Mouse (Mus musculus): Measurements from ENCODE around the gene Rsu1. TPM values are rescaled to one million over a fixed set of nuclear protein-coding genes. Genes with fewer than 3 reads are reported as not detected.

Gene Rsu1
- polyA plus RNA-seq, 1 experiment from 2014 or later: 147 TPM

DNA sequence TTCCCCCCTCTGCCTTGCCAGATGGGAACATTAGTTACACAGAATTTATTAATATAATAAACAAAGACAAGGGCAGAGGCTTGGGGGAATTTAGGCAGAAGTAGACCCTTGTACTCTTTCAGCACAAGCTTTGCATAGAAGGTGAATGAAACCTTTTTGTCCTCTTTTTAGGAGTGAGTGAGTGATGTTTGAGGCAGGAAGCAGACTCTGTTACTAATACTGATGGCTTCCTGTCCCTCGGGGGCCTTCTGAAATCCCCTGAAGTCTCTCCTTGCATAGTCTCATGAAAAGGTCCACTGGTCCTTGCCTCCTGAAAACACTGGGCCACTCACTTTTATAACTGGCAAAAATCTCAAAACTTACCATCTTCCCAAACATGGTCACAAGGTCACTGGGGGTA is 177.6 kb downstream of the Rsu1 start:
- no peak for ATAC-seq (ENCODE audit: low FRiP score, low TSS enrichment)
- Histone ChIP-seq H3K4me2 (replicated peaks; ENCODE audit: low read depth, low read length) (no peak overlapping the region), H3K36me3 (ENCODE audit: insufficient read depth, low read length) (no peaks in the 10 kb centered on the region), H3K4me3 (ENCODE audit: low read length) (no peak overlapping the region), H3K9ac (replicated peaks; ENCODE audit: low read length) (no peak overlapping the region), H3K27me3 (ENCODE audit: insufficient read depth, low read length) (no peaks in the 10 kb centered on the region), H3K9me3 (ENCODE audit: low read length) (no peaks in the 10 kb centered on the region), H3K4me1 (ENCODE audit: insufficient read depth, low read length) (no peaks in the 10 kb centered on the region), H3K27ac (ENCODE audit: low read length) (no peak overlapping the region)
- WGBS: 55% methylated on average over 1 of the region's 1 CpGs

DNA sequence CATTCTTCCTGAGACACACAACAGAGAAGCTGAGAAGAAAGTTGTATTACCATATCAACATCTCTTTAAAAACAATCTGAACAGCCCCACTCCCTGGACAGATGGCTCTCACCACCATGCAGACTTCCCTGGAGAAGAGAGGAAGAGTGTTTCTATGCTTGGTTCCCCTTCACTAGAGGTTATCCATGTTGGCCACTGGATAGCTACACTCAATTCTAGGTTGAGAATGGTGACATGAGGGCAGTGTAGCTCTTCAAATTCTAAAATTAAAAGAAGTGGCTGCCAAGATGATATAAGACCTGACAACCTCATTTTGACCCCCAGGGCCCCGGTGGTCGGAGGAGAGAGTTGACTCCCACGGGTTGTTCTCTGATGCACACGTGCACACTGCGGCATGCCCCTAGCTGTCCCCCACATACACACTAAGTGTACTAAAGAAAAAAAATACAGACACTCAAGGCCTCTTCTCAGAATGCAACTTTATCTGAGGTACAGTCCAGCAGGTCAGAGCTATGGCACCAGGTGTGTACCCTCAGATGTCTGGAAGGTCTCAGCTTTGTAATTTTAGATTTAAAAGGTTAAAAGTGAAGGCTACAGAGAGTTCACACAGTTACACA is 179.7 kb downstream of the Rsu1 start:
- no peak overlapping the region for H3K27ac ChIP-seq (ENCODE audit: low read length)
- ATAC-seq (ENCODE audit: low FRiP score, low TSS enrichment): peak; percentile 51; the same call in 1 of the 2 replicates
- H3K4me3 ChIP-seq (ENCODE audit: low read length): no peak overlapping the region
- no peak overlapping the region for H3K4me2 ChIP-seq (replicated peaks; ENCODE audit: low read depth, low read length)
- no peaks in the 10 kb centered on the region for H3K4me1 ChIP-seq (ENCODE audit: insufficient read depth, low read length)
- H3K9me3 ChIP-seq (ENCODE audit: low read length): no peaks in the 10 kb centered on the region
- H3K36me3 ChIP-seq (ENCODE audit: insufficient read depth, low read length): no peaks in the 10 kb centered on the region
- H3K9ac ChIP-seq (replicated peaks; ENCODE audit: low read length): no peak overlapping the region
- WGBS: 20% methylated on average over 5 of the region's 5 CpGs
- no peaks in the 10 kb centered on the region for H3K27me3 ChIP-seq (ENCODE audit: insufficient read depth, low read length)

DNA sequence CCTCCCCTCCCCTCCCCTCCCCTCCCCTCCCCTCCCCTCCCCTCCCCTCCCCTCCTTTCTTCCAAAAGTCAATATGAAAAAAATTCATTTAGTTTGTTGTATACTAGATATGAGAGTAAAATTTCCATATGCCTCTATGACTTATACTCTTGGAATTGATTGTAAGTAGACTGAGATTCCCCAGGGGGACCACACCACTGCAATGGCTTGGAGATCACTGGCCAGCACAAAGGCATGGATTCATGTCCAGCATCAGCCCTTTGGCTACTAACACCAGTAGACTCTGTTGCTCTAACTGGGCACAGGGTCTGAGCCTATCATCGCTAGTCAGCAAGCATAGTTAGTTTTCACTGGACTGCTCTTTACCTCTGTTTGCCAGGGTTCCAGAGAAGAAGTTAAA is 180.4 kb downstream of the Rsu1 start:
- 92% methylated on average over 1 of the region's 1 CpGs for WGBS
- no peak for ATAC-seq (ENCODE audit: low FRiP score, low TSS enrichment)
- H3K9me3 ChIP-seq (ENCODE audit: low read length): no peaks in the 10 kb centered on the region

DNA sequence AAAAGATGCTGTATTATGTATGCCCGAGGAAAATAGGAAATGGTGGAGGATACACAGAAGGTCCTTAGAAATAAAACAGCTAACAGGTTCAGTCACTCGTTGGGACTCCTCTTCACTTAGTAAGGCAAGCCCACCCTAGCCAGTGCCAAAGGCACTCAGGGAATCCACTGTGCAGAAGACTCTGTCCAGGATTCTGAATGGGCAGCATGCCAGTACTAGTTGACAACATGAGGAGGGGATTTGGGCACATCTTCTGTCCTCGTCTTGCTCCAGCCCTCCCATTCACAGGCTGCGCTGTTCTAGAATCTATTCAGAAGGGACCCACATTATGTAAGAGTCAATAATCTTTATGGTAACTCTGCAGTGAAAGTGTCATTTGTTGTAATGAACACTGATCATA is 181.4 kb downstream of the Rsu1 start:
- no peaks in the 10 kb centered on the region for H3K9me3 ChIP-seq (ENCODE audit: low read length)
- no peak overlapping the region for H3K27ac ChIP-seq (ENCODE audit: low read length)
- no peak for ATAC-seq (ENCODE audit: low FRiP score, low TSS enrichment)
- no peak overlapping the region for H3K4me3 ChIP-seq (ENCODE audit: low read length)
- H3K9ac ChIP-seq (replicated peaks; ENCODE audit: low read length): no peak overlapping the region
- H3K4me1 ChIP-seq (ENCODE audit: insufficient read depth, low read length): no peaks in the 10 kb centered on the region
- no peak overlapping the region for H3K4me2 ChIP-seq (replicated peaks; ENCODE audit: low read depth, low read length)
- H3K27me3 ChIP-seq (ENCODE audit: insufficient read depth, low read length): no peaks in the 10 kb centered on the region
- 94% methylated on average over 4 of the region's 4 CpGs for WGBS
- H3K36me3 ChIP-seq (ENCODE audit: insufficient read depth, low read length): no peaks in the 10 kb centered on the region

More for the DNA sequence above, 180.4 kb downstream of the Rsu1 start:
- Histone ChIP-seq H3K4me1 (ENCODE audit: insufficient read depth, low read length) (no peaks in the 10 kb centered on the region), H3K27me3 (ENCODE audit: insufficient read depth, low read length) (no peaks in the 10 kb centered on the region), H3K4me2 (replicated peaks; ENCODE audit: low read depth, low read length) (no peak overlapping the region), H3K9ac (replicated peaks; ENCODE audit: low read length) (no peak overlapping the region), H3K36me3 (ENCODE audit: insufficient read depth, low read length) (no peaks in the 10 kb centered on the region), H3K4me3 (ENCODE audit: low read length) (no peak overlapping the region), H3K27ac (ENCODE audit: low read length) (no peak overlapping the region)

DNA sequence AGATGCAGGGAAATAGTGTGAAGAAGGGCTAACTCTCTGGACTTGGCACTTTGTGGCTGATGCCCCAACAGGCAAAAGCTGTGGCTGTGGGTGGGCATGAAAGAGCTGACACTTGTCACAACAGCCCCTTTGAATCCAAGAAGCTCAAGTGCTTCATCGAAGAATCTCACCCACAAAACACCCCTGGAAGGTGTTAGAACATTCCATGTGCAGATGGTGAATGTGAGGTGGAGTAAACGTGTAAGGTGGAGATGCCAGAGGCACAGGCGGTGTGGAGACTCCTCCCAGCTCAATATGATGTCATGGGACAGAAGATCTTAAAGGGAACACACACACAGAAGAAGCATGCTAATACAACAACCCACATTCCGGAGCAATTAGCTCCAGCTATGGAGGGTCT is 182.9 kb downstream of the Rsu1 start:
- Histone ChIP-seq H3K4me1 (ENCODE audit: insufficient read depth, low read length) (no peaks in the 10 kb centered on the region), H3K36me3 (ENCODE audit: insufficient read depth, low read length) (no peaks in the 10 kb centered on the region), H3K4me3 (ENCODE audit: low read length) (no peak overlapping the region), H3K27me3 (ENCODE audit: insufficient read depth, low read length) (no peaks in the 10 kb centered on the region), H3K9me3 (ENCODE audit: low read length) (no peaks in the 10 kb centered on the region), H3K9ac (replicated peaks; ENCODE audit: low read length) (no peak overlapping the region), H3K27ac (ENCODE audit: low read length) (no peak overlapping the region), H3K4me2 (replicated peaks; ENCODE audit: low read depth, low read length) (no peak overlapping the region)
- ATAC-seq (ENCODE audit: low FRiP score, low TSS enrichment): no peak
- WGBS: 68% methylated on average over 4 of the region's 4 CpGs

DNA sequence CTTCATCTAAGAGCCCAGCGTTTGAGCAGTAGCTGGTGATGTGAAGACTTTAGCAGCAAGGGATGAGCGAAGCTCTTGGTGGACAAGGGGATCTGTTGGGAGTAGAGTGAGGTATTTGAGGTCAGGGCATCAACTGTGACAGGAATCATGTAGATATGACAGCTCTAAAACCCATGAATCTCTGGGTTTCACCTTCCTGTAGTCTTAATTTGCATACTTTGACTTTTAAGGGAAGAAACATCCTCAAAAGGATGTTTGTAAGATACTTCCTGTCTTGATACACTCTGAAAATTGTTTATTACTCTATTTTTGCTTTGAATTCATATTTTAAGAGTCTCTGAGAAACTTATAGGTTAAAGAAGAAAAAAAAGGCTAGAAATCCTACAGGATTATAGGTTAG is 183.4 kb downstream of the Rsu1 start:
- Histone ChIP-seq H3K27ac (ENCODE audit: low read length) (no peak overlapping the region), H3K9me3 (ENCODE audit: low read length) (no peaks in the 10 kb centered on the region), H3K27me3 (ENCODE audit: insufficient read depth, low read length) (no peaks in the 10 kb centered on the region), H3K9ac (replicated peaks; ENCODE audit: low read length) (no peak overlapping the region), H3K4me3 (ENCODE audit: low read length) (no peak overlapping the region), H3K36me3 (ENCODE audit: insufficient read depth, low read length) (no peaks in the 10 kb centered on the region), H3K4me2 (replicated peaks; ENCODE audit: low read depth, low read length) (no peak overlapping the region), H3K4me1 (ENCODE audit: insufficient read depth, low read length) (no peaks in the 10 kb centered on the region)
- ATAC-seq (ENCODE audit: low FRiP score, low TSS enrichment): no peak
- WGBS: 91% methylated on average over 2 of the region's 2 CpGs

DNA sequence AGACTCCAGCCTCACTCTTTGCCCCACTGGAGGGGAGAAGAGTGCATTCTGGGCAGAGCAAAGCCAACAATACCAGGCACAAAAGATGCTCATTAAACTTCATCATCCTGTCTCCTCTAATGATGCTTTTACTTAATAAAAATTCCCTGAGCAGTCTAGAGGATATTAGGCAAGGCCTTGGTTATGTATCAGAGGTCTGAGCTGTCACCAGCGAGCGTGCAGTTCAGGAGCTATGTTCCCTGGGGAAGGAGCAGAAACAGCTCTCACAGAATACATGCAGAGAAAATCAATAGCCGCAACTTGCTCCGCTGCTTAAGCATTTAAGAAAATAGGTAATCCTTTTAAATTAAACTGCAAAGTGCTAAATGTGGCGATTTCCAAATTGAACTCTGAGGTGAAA is 187.0 kb downstream of the Rsu1 start:
- no peak for ATAC-seq (ENCODE audit: low FRiP score, low TSS enrichment)
- H3K4me3 ChIP-seq (ENCODE audit: low read length): no peak overlapping the region
- no peaks in the 10 kb centered on the region for H3K9me3 ChIP-seq (ENCODE audit: low read length)
- 80% methylated on average over 5 of the region's 5 CpGs for WGBS
- no peak overlapping the region for H3K4me2 ChIP-seq (replicated peaks; ENCODE audit: low read depth, low read length)
- no peak overlapping the region for H3K27ac ChIP-seq (ENCODE audit: low read length)
- no peak overlapping the region for H3K9ac ChIP-seq (replicated peaks; ENCODE audit: low read length)
- H3K27me3 ChIP-seq (ENCODE audit: insufficient read depth, low read length): no peaks in the 10 kb centered on the region
- no peaks in the 10 kb centered on the region for H3K4me1 ChIP-seq (ENCODE audit: insufficient read depth, low read length)
- no peaks in the 10 kb centered on the region for H3K36me3 ChIP-seq (ENCODE audit: insufficient read depth, low read length)

DNA sequence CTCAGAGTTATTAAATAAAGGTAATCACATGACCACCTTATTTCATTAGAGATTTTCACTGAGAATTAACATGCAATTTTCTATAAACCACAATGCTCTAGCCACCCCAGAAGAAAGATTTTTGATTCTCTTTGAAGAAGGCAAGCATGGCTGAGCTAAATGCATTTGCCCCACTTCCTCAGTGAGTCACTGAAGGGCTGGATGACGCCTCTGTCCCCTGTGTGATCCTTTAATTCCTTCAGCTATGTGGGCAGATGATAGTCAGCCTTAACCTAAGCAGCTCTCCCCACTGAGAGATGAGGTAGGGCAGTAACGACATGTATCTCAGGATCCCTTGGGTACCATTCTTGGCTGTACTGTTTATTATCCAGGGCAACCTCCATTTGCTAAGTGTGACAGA is 190.7 kb downstream of the Rsu1 start:
- ATAC-seq (ENCODE audit: low FRiP score, low TSS enrichment): no peak
- 80% methylated on average over 2 of the region's 2 CpGs for WGBS
- no peaks in the 10 kb centered on the region for H3K9me3 ChIP-seq (ENCODE audit: low read length)
- no peaks in the 10 kb centered on the region for H3K27me3 ChIP-seq (ENCODE audit: insufficient read depth, low read length)
- H3K27ac ChIP-seq (ENCODE audit: low read length): no peak overlapping the region
- no peak overlapping the region for H3K4me3 ChIP-seq (ENCODE audit: low read length)
- no peak overlapping the region for H3K4me2 ChIP-seq (replicated peaks; ENCODE audit: low read depth, low read length)
- peaks cover 4% of the 10 kb centered on the region for H3K36me3 ChIP-seq (ENCODE audit: insufficient read depth, low read length)
- H3K9ac ChIP-seq (replicated peaks; ENCODE audit: low read length): no peak overlapping the region
- no peaks in the 10 kb centered on the region for H3K4me1 ChIP-seq (ENCODE audit: insufficient read depth, low read length)

DNA sequence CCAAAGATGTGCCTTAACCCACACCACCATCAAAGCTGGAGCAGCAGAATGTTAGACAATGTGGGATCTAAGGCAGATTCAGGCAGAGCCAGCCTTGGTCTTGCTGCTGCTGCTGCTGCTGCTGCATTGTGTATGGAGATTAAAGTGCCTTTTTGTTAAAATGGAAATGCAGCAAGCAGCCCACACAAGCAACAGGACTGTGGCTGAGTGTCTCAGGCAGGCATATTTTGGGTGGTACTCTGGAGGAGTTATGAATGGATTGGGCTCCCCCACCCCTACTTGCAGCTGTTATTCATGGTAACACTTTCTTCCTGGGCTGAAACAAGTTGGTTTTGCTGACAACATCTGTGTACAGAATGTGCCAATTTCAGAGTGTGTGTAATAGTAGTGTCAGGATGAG is 199.0 kb downstream of the Rsu1 start:
- no peaks in the 10 kb centered on the region for H3K9me3 ChIP-seq (ENCODE audit: low read length)
- no peak overlapping the region for H3K9ac ChIP-seq (replicated peaks; ENCODE audit: low read length)
- H3K27me3 ChIP-seq (ENCODE audit: insufficient read depth, low read length): no peaks in the 10 kb centered on the region
- no peak overlapping the region for H3K4me3 ChIP-seq (ENCODE audit: low read length)
- no peak for ATAC-seq (ENCODE audit: low FRiP score, low TSS enrichment)
- no peaks in the 10 kb centered on the region for H3K4me1 ChIP-seq (ENCODE audit: insufficient read depth, low read length)
- H3K27ac ChIP-seq (ENCODE audit: low read length): no peak overlapping the region
- H3K36me3 ChIP-seq (ENCODE audit: insufficient read depth, low read length): peaks cover 4% of the 10 kb centered on the region
- H3K4me2 ChIP-seq (replicated peaks; ENCODE audit: low read depth, low read length): no peak overlapping the region

DNA sequence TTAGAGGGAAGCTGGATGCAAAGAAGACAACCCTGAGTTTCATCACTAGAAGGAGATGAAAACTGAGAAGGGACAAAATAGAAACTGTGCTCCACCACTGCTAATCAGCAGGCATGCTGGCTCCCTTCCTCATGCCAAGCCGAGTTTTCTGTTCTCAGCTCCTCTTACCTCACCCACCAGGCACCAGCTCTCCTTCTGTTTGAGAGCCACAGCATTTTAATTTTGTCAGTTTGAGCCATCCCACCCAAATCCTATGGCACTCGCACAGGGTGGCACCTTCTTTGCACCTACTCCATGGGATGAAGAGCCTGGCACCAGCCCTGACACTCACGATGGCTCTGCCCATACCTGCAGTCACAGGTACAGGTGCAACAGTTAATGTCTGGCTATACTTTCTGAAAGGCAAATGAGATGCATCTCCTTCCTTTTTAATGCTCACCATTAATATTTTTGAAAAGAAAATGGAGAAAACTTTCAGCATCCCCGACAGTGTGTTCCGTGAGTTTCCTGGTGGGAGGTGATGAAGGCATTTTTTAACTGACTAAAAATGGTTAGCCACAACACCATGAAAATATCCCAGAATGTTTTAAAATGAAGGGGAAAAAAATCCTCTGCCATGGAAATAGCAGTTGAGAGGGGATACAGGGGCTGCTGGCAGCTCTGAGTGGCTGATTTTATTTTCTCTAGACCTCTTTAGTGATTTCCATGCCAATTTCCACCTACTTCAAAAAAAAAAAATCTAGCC is 210.6 kb downstream of the Rsu1 start:
- no peak overlapping the region for H3K27ac ChIP-seq (ENCODE audit: low read length)
- ATAC-seq (ENCODE audit: low FRiP score, low TSS enrichment): no peak
- H3K27me3 ChIP-seq (ENCODE audit: insufficient read depth, low read length): no peaks in the 10 kb centered on the region
- no peaks in the 10 kb centered on the region for H3K9me3 ChIP-seq (ENCODE audit: low read length)
- H3K4me2 ChIP-seq (replicated peaks; ENCODE audit: low read depth, low read length): no peak overlapping the region
- H3K9ac ChIP-seq (replicated peaks; ENCODE audit: low read length): no peak overlapping the region
- no peaks in the 10 kb centered on the region for H3K36me3 ChIP-seq (ENCODE audit: insufficient read depth, low read length)
- no peaks in the 10 kb centered on the region for H3K4me1 ChIP-seq (ENCODE audit: insufficient read depth, low read length)
- no peak overlapping the region for H3K4me3 ChIP-seq (ENCODE audit: low read length)
- 88% methylated on average over 5 of the region's 5 CpGs for WGBS

Measured in kidney, embryonic 16.5 days (tissue).